Mouse (Mus musculus): ENCODE measurements around the gene Timp3. TPM values are rescaled to one million over a fixed set of nuclear protein-coding genes. Genes with fewer than 3 reads are reported as not detected.
A peak's percentile ranks its signal among the peaks of the same experiment; 100 is the strongest.

Gene Timp3
- polyA plus RNA-seq, 1 experiment from 2014 or later = 33.2 TPM

- Histone ChIP-seq H3K4me3 (ENCODE audit: low read depth, low read length) (no peak overlapping the region), H3K27me3 (replicated peaks; ENCODE audit: control insufficient read depth, insufficient read depth, low read length) (no peaks in the 10 kb centered on the region), H3K9ac (ENCODE audit: low read depth, low read length) (no peak overlapping the region), H3K36me3 (ENCODE audit: control insufficient read depth, insufficient read depth, low read length) (no peaks in the 10 kb centered on the region), H3K4me1 (replicated peaks; ENCODE audit: control insufficient read depth, insufficient read depth, low read length) (no peaks in the 10 kb centered on the region), H3K9me3 (ENCODE audit: control insufficient read depth, low read length) (no peaks in the 10 kb centered on the region), H3K4me2 (no peak overlapping the region), H3K27ac (ENCODE audit: low read depth, low read length) (peak overlapping the region; percentile 20; the same call in 1 of the 2 replicates)
- ATAC-seq (replicated peaks; ENCODE audit: low FRiP score) = peak; percentile 72
- WGBS = 32% methylated on average over 19 of the region's 19 CpGs
- no peak for DNase-seq (ENCODE audit: low spot score)
These were observed 26.6 kb upstream of the Timp3 start for GRCm38 (mm10) chr10:86273410-86274191.

DNA sequence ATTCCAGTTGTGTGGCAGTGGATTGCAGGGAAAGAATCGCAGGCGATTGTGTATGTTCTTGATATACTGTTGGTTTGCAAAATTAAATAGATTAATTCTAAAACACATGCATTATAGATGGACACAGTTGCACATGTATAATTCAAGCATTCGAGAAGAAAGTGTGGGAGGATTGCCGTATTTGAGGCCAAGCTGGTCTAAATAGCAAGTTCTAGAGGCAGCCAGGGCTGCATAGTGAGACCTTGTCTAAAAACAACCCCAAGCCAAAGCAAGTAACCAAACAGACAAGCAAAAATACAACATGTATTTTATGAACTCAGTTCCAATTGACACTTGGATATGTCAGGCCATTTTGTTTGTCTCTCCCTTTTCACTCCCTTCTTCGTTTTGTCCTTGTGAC lies 24.6 kb upstream of the Timp3 start:
- Histone ChIP-seq H3K27me3 (replicated peaks; ENCODE audit: control insufficient read depth, insufficient read depth, low read length) (no peaks in the 10 kb centered on the region; the same call in 1 of the 2 replicates), H3K9ac (ENCODE audit: low read depth, low read length) (no peak overlapping the region), H3K4me1 (replicated peaks; ENCODE audit: control insufficient read depth, insufficient read depth, low read length) (no peaks in the 10 kb centered on the region), H3K9me3 (ENCODE audit: control insufficient read depth, low read length) (no peaks in the 10 kb centered on the region), H3K36me3 (ENCODE audit: control insufficient read depth, insufficient read depth, low read length) (no peaks in the 10 kb centered on the region), H3K4me3 (ENCODE audit: low read depth, low read length) (no peak overlapping the region), H3K4me2 (no peak overlapping the region), H3K27ac (ENCODE audit: low read depth, low read length) (no peak overlapping the region)
- 86% methylated on average over 5 of the region's 5 CpGs for WGBS
- ATAC-seq (replicated peaks; ENCODE audit: low FRiP score) (no peak), DNase-seq (ENCODE audit: low spot score) (no peak)

DNA sequence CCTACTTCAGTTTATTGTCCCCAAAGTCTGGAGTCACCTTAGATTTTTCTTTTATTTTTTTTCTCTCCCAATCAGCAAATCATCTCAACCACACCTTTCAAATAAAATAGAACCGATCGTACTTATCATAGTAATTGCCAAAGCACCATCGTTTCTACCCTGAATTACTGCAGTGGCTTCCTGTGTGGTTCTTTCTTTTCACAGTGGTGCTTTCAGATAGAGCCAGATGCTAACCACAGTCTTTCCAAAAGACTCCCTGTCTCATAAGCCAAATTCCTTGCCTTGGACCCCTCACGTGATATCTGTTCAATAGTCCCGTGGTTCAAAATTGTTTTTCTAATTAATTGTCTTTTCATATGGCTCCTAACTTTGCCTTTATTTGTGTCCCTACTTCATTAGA lies 22.8 kb upstream of the Timp3 start:
- Histone ChIP-seq H3K27ac (ENCODE audit: low read depth, low read length) (no peak overlapping the region), H3K27me3 (replicated peaks; ENCODE audit: control insufficient read depth, insufficient read depth, low read length) (no peaks in the 10 kb centered on the region; the same call in 1 of the 2 replicates), H3K9ac (ENCODE audit: low read depth, low read length) (no peak overlapping the region), H3K4me1 (replicated peaks; ENCODE audit: control insufficient read depth, insufficient read depth, low read length) (no peaks in the 10 kb centered on the region), H3K4me2 (no peak overlapping the region), H3K36me3 (ENCODE audit: control insufficient read depth, insufficient read depth, low read length) (no peaks in the 10 kb centered on the region), H3K9me3 (ENCODE audit: control insufficient read depth, low read length) (no peaks in the 10 kb centered on the region), H3K4me3 (ENCODE audit: low read depth, low read length) (no peak overlapping the region)
- ATAC-seq (replicated peaks; ENCODE audit: low FRiP score) = no peak
- 56% methylated on average over 5 of the region's 5 CpGs for WGBS
- DNase-seq (ENCODE audit: low spot score) = no peak

DNA sequence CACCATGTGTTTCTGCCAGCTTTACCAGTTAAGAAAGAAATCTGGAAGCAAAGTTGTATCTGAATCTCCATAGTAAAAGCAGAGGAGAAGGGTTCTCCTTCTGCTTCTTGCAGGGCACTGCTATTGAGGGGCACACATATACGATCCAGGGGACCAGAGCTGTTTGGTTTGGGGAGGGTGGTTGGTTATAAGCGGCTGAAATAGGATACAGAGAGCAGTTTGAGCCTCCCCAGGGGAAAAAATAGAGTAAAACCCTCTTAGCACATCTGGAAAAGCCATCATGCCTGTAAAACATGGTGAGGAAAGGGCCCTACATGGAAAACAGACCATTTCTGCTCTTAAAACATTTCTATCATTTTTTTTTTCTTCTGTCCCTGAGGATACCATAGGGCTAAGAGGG lies 21.7 kb upstream of the Timp3 start:
- ATAC-seq (replicated peaks; ENCODE audit: low FRiP score) = no peak
- Histone ChIP-seq H3K27me3 (replicated peaks; ENCODE audit: control insufficient read depth, insufficient read depth, low read length) (no peaks in the 10 kb centered on the region; the same call in 1 of the 2 replicates), H3K36me3 (ENCODE audit: control insufficient read depth, insufficient read depth, low read length) (no peaks in the 10 kb centered on the region), H3K4me1 (replicated peaks; ENCODE audit: control insufficient read depth, insufficient read depth, low read length) (no peaks in the 10 kb centered on the region), H3K9ac (ENCODE audit: low read depth, low read length) (no peak overlapping the region), H3K4me3 (ENCODE audit: low read depth, low read length) (no peak overlapping the region), H3K4me2 (no peak overlapping the region), H3K27ac (ENCODE audit: low read depth, low read length) (no peak overlapping the region), H3K9me3 (ENCODE audit: control insufficient read depth, low read length) (no peaks in the 10 kb centered on the region)
- 70% methylated on average over 2 of the region's 2 CpGs for WGBS
- no peak for DNase-seq (ENCODE audit: low spot score)

DNA sequence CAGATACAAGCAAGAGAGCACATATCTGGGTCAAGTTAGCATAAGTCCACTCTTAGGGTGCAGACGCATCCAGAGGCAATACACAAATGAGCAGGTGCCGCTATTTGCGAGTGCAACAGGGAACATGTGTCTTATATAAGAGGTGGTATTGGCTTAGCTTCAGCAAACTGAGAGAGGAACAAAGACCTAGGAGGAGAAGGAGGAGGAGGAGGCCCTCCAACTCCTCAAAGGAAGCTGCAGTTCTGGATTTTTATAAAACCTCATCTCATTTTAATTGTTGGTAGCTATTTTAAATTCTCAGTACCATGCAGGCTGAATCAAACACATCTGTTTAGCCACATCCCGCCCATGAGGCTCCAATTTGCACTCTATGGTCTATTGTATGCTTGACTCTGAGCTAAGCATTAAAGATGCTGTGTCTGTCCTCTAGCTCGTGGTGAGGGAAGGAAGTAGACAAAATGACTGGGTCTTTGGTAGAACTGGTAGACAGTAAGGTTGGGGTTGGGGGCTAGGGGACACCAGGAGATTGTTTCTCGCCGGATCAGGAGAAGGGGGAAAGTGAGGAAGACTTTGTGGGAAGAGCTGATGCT lies 20.5 kb upstream of the Timp3 start:
- 77% methylated on average over 7 of the region's 7 CpGs for WGBS
- no peaks in the 10 kb centered on the region for H3K36me3 ChIP-seq (ENCODE audit: control insufficient read depth, insufficient read depth, low read length)

DNA sequence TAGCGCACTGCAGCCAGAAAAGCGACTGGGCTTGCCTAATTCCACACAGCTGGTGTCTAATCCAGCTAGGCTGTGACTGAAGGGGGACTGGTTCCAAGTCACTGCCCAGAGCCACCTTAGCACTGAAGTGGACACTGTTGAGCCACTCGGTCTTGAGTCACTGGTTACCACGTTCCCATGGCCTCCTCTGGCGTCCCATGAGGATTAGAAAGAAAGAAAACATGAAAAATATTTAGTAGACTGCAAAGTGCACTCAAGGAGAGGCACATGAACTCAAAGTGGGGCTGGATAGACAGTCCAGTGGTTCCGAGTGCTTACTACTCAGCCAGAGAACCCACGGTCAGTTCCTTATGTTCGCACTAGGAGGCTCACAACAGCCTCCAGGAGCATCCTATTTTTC lies 18.9 kb upstream of the Timp3 start:
- H3K27me3 ChIP-seq (replicated peaks; ENCODE audit: control insufficient read depth, insufficient read depth, low read length) = no peaks in the 10 kb centered on the region; the same call in 1 of the 2 replicates
- no peaks in the 10 kb centered on the region for H3K9me3 ChIP-seq (ENCODE audit: control insufficient read depth, low read length)
- DNase-seq (ENCODE audit: low spot score) (no peak), ATAC-seq (replicated peaks; ENCODE audit: low FRiP score) (no peak)
- no peaks in the 10 kb centered on the region for H3K4me1 ChIP-seq (replicated peaks; ENCODE audit: control insufficient read depth, insufficient read depth, low read length)
- H3K27ac ChIP-seq (ENCODE audit: low read depth, low read length) = no peak overlapping the region
- H3K36me3 ChIP-seq (ENCODE audit: control insufficient read depth, insufficient read depth, low read length) = no peaks in the 10 kb centered on the region
- 88% methylated on average over 8 of the region's 8 CpGs for WGBS
- no peak overlapping the region for H3K9ac ChIP-seq (ENCODE audit: low read depth, low read length)
- no peak overlapping the region for H3K4me3 ChIP-seq (ENCODE audit: low read depth, low read length)
- no peak overlapping the region for H3K4me2 ChIP-seq

More for the DNA sequence above, 20.5 kb upstream of the Timp3 start:
- H3K9me3 ChIP-seq (ENCODE audit: control insufficient read depth, low read length) = no peaks in the 10 kb centered on the region
- H3K27me3 ChIP-seq (replicated peaks; ENCODE audit: control insufficient read depth, insufficient read depth, low read length) = no peaks in the 10 kb centered on the region; the same call in 1 of the 2 replicates
- H3K9ac ChIP-seq (ENCODE audit: low read depth, low read length) = no peak overlapping the region
- H3K4me1 ChIP-seq (replicated peaks; ENCODE audit: control insufficient read depth, insufficient read depth, low read length) = no peaks in the 10 kb centered on the region
- no peak for ATAC-seq (replicated peaks; ENCODE audit: low FRiP score)
- H3K4me2 ChIP-seq = no peak overlapping the region
- no peak overlapping the region for H3K27ac ChIP-seq (ENCODE audit: low read depth, low read length)
- DNase-seq (ENCODE audit: low spot score) = no peak
- H3K4me3 ChIP-seq (ENCODE audit: low read depth, low read length) = no peak overlapping the region

GRCm38 (mm10) chr10:86286508-86286907 lies 13.7 kb upstream of the Timp3 start:
- no peak overlapping the region for H3K9ac ChIP-seq (ENCODE audit: low read depth, low read length)
- H3K27me3 ChIP-seq (replicated peaks; ENCODE audit: control insufficient read depth, insufficient read depth, low read length) = no peaks in the 10 kb centered on the region
- ATAC-seq (replicated peaks; ENCODE audit: low FRiP score) (no peak), DNase-seq (ENCODE audit: low spot score) (no peak)
- H3K4me3 ChIP-seq (ENCODE audit: low read depth, low read length) = no peak overlapping the region
- H3K4me1 ChIP-seq (replicated peaks; ENCODE audit: control insufficient read depth, insufficient read depth, low read length) = no peaks in the 10 kb centered on the region
- 90% methylated on average over 7 of the region's 7 CpGs for WGBS
- H3K9me3 ChIP-seq (ENCODE audit: control insufficient read depth, low read length) = no peaks in the 10 kb centered on the region
- H3K4me2 ChIP-seq = no peak overlapping the region
- no peak overlapping the region for H3K27ac ChIP-seq (ENCODE audit: low read depth, low read length)
- no peaks in the 10 kb centered on the region for H3K36me3 ChIP-seq (ENCODE audit: control insufficient read depth, insufficient read depth, low read length)

GRCm38 (mm10) chr10:86290109-86290771 lies 9.9 kb upstream of the Timp3 start:
- Histone ChIP-seq H3K9ac (ENCODE audit: low read depth, low read length) (no peak overlapping the region), H3K4me3 (ENCODE audit: low read depth, low read length) (no peak overlapping the region), H3K4me1 (replicated peaks; ENCODE audit: control insufficient read depth, insufficient read depth, low read length) (no peaks in the 10 kb centered on the region), H3K27me3 (replicated peaks; ENCODE audit: control insufficient read depth, insufficient read depth, low read length) (no peaks in the 10 kb centered on the region), H3K27ac (ENCODE audit: low read depth, low read length) (no peak overlapping the region), H3K4me2 (no peak overlapping the region), H3K9me3 (ENCODE audit: control insufficient read depth, low read length) (no peaks in the 10 kb centered on the region), H3K36me3 (ENCODE audit: control insufficient read depth, insufficient read depth, low read length) (no peaks in the 10 kb centered on the region)
- no peak for DNase-seq (ENCODE audit: low spot score)
- WGBS = 71% methylated on average over 8 of the region's 8 CpGs
- ATAC-seq (replicated peaks; ENCODE audit: low FRiP score) = no peak
